Mouse (Mus musculus): Measurements from ENCODE around the gene Commd6.
"Not testable (repeated sequence)": the region's sequence is repeated elsewhere in the genome, so short reads cannot be mapped to it uniquely, and the experiment has no call there.

The Commd6 gene

DNA sequence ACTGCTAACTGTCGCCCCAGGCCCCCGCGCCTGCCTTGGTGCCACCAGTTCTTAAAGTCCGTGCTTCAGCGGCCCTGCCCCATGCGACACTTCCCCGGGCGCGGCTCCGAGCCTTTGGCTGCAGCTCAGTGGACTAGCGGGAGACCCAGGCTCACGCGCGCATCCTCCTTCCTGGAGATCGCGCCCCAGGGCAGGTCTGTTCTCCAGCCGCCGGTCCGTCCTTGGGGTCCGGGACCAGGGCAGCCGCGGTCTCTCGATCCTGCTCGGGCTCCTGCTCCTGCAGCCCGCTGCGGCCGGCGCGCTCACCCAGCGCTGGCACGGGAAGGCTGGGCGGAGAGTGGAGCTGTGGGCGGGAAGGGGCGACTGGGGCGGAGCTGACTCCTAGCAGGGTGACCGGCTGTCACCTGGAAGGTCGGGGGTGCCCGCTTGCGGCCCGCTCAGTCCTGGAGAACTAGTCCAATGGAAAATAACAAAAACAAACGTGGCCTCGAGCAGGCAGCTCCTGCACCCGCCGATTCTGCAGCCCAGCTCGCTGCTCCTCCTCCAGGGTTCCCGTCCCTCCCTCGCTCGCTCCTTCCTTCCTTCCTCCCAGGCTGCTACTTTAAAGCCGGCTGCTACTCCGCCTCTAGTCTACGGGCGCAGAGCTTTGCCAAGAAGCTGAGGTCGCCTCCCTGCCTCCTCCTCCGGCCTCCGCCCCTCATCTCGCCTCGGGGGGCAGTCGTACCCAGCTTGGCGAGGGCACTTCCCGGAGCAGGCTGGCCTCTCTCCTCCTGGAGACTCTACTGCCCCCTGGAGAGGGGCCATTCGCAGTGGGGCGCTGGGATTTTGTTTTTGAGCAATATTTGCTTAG, 31.7 kb downstream of the Commd6 start, which contains the start of gene Tbc1d4:
Gene Tbc1d4 (minus strand): TSS at position 673 of the 850 bp plus-strand sequence.
- no peak for DNase-seq (ENCODE audit: low read depth, low spot score)

DNA sequence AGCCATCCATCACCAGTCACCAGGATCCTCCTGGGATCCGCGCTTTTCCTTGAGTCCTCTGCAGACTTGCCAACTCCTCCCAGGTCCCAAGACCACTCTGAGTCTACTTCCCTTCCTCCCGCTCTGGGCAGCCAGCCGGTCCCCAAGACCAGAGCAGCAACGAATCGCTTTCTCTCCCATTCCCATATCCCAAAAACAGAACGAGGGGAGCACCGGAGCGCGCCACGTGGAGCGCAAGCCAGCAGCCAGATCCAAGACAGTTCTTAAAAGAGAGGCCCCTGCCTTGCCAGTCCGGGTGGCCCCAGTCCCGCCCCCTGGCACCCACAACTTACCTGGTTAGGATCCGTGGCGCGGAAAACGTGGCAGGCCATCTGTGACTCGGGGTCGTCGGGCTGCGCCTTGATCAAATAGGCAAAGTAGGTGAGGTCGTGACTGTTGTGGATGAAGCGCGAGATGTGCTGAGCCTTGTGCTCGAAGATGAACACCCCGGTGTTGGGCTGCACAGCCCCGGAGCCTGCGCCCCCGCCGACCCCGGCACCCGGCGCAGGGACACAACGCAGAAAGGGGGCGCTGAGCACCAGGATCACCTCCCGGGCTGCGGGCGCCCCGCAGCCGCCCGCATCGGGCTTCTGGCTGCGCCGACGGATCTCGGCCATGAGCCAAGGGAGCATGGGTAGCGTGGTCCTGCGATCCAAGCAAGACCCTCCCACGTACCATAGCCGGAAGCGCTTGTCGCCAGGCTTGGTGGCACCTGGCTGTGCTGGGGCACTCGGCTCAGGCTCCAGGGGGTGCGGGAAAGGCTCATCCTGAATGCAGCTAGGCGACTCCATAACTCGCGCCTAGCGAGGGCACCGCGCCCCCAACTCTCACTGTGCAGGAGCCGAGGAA, 32.6 kb downstream of the Commd6 start:
- no peak for DNase-seq (ENCODE audit: low read depth, low spot score)

- no peak for DNase-seq (ENCODE audit: low read depth, low spot score)
These were observed 34.6 kb downstream of the Commd6 start for GRCm38 (mm10) chr14:101605843-101606242.

GRCm38 (mm10) chr14:101602851-101603250, 37.6 kb downstream of the Commd6 start:
- DNase-seq (ENCODE audit: low read depth, low spot score): no peak

DNA sequence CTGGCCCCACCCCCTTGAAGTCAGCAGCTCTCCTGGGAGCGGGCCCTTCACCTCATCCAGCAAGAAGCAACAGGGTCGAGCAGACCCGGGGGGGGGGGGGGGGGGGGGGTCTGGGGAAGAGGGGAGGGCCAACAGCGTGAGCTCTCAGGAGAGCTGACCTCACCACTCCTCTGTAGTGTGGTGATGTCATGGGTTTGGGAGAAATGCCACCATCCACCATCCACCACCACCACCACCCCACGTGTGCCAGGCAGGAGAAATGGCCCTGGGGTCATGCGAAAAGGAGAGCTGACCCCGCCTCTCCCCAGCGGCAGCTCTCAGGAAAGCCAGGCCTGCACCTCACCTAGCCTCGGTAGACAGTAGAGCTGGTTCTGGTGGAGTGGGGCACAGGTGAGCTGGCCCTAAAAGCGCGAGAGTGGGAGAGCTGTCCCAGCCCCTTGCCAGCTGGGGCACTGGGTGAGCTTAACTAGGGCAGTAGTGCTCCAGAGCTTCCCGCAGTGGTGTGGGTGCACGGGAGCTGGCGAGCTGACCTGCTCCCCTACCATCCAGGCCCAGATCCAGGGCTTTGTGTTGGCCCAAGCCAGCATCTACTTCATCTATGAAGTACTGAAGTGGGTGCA, 43.3 kb downstream of the Commd6 start:
- DNase-seq (ENCODE audit: low read depth, low spot score): no peak

DNA sequence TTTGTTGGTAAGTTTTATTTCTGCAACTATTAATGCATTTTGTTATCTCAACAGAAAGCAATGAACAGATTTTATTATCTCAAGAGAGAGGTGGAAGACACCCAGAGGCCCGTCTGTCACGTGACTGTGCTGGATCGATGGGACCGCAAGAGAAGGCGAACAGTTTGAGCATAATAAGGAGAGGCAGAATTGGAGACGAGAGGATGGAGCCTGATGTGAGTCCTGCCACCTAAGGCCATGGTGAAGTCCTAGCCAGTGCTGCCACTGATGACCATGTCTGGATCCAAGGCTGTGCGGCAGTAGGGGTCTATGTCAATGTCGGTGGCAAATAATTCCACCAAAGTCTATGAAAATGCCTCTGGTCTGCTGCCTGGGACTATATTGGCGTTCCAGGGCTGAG, 43.8 kb downstream of the Commd6 start:
- DNase-seq (ENCODE audit: low read depth, low spot score): no peak

- no peak for DNase-seq (ENCODE audit: low read depth, low spot score)
These were observed 45.0 kb downstream of the Commd6 start for GRCm38 (mm10) chr14:101595301-101596080.

DNA sequence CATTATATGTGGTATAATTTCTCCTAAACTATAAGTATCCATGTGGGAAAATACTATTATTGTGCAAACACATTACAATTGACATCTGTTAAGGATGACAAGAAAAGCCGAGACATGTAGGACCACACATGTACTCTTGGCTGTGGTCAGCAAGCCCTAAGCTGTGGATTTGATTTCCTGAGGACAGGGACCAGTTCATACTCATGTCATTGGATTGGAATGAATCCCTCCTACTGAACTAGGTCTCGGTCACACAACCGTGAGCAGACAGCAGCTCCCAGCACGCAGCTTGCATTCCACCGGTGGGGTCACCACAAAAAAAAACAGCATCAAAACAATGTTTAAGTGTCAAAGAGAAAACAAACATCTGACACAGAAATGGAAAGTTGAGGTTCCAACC, 46.5 kb downstream of the Commd6 start:
- DNase-seq (ENCODE audit: low read depth, low spot score): no peak

- DNase-seq (ENCODE audit: low read depth, low spot score): no peak
These were observed 47.1 kb downstream of the Commd6 start for GRCm38 (mm10) chr14:101593340-101593739.

DNA sequence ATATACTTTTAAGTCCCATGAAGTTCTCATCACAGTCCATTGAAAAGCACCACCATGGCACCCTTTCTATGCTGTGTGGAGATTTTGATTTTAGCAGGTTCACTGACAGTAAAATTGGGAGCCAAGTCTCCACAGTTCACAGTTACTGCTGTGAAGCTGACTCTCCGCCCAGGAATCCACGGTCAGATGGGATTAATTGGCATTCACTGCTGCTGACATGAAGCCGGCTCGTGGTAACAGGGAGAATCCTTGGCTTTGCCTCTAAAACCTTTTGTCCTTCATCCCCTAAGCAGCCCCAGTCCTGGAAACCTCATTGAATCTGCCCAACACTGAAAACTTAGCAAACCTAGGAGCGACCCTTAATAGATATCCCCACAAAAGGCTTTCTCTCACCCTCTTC, 49.4 kb downstream of the Commd6 start:
- no peak for DNase-seq (ENCODE audit: low read depth, low spot score)

DNA sequence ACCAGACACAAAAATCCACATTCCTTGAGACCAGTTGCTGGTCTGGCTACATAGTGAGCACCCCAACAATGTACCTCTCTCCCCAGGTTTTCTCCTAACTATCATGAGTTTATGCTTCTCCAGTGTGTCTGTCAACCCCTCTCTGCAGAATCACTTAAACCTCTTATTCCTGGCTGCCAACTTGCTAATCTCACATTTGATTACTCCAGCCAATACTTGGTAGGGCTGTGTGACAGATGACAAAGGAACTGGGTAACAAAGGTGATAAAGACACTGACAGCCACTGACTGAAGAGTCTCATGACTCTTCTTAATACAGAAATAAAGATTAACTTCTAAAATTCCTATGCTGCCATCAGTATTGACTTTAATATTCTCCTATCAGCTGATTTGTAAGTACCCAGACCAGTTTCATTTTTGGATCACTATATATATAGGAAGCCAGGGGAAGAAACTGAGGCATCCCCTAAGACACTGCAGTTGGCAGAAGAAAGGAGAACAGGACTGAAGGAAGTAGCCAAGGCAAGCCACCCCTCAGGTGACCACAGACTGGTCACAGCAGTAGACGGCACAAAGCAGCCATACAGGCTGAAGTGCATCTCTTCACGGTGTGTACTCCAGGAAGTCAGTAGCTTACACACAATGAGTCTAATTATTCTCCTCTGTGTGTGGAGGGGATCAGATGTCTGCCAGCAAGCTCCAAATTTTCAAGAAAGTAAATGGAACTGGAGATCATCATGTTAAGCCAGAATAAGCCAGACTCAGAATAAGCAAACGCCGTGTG, 52.1 kb downstream of the Commd6 start:
- not testable (repeated sequence) for DNase-seq (ENCODE audit: low read depth, low spot score)

GRCm38 (mm10) chr14:101587366-101588040, 53.0 kb downstream of the Commd6 start:
- not testable (repeated sequence) for DNase-seq (ENCODE audit: low read depth, low spot score)

DNA sequence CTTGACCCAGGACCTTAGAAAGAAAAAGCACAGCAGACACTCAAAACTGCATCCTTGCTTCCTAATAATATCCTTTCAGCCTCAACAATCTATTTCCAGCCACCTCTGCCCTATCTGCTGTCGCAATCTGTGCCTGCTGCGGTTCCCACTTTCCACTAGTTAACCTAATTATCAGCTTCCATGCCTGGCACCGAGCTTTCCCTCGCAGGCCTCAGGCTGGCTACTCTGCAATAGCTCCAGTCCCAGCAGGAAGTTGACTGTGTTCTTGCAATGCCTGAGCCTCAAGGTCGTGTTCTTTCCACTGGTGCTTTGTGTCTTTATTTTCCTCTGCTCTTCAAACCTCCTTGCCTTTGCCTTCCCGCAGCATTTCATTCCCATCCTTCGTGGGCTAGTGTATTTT, 54.4 kb downstream of the Commd6 start:
- DNase-seq (ENCODE audit: low read depth, low spot score): no peak

Data from c-Kit-negative CD71-positive TER-119-positive erythroid progenitor cells, embryonic 14.5 days (primary cell).